Mouse (Mus musculus) adrenal gland, postnatal 14 days (tissue): ENCODE measurements around the gene Mlkl. TPM values are rescaled to one million over a fixed set of nuclear protein-coding genes. Genes with fewer than 3 reads are reported as not detected.
A peak's percentile ranks its signal among the peaks of the same experiment; 100 is the strongest.

Experiments
- DNase-seq: peaks from one replicate; pipeline ENCODE4 v3.0.0; 2021; ENCODE audit warnings: mixed read lengths
- long read RNA-seq, 2 experiments: library from polyadenylated mRNA; stranded (forward); transcript quantifications; one replicate each; pipeline ENCODE4 v2.0.0; 2021
- total RNA-seq: library from RNA; stranded (reverse); gene quantifications from 2 replicates; pipeline ENCODE4 v1.2.3, GENCODE M21; 2021

Mlkl gene
- total RNA-seq: 14.0 and 19.1 TPM in 2 replicates
- long read RNA-seq, experiment 1, transcript Mlkl-202 (11 exons, 1,976 nt): major isoform, 12 of 14 reads
- long read RNA-seq, experiment 1, partial matches to known transcripts: 0 of 14 reads
- long read RNA-seq, experiment 1, other reads (novel, unspliced or antisense): 1 of 14 reads
- long read RNA-seq, experiment 2, transcript Mlkl-202 (11 exons, 1,976 nt): major isoform, 7 of 15 reads
- long read RNA-seq, experiment 2, partial matches to known transcripts: 3 of 15 reads
- long read RNA-seq, experiment 2, other reads (novel, unspliced or antisense): 5 of 15 reads

DNA sequence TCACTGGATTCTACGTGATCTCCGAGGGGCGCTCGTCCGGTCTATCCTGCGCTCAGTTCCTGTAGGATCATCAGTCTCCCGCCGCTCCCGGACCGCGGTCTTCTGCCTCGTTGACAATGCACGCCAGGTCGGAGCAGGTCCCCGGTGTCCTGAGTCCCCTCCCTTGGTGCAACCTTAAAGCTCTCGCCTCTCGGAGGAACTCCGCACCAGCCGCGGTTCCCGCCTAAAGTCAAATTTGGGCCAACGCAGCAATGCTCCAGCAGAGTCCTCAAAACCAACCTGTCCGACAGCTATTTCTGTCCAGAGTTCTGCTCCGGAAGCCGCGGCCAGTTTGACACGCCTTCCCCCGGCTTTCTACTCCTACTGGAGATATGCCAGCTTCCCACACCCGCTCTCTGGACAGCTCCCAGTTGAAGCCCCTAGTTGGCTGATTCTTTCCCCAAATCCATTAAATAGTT, at the start of gene Mlkl:
Mlkl (minus strand) TSS at position 288 of the 458 bp plus-strand sequence.
- DNase-seq: peak; percentile 83

DNA sequence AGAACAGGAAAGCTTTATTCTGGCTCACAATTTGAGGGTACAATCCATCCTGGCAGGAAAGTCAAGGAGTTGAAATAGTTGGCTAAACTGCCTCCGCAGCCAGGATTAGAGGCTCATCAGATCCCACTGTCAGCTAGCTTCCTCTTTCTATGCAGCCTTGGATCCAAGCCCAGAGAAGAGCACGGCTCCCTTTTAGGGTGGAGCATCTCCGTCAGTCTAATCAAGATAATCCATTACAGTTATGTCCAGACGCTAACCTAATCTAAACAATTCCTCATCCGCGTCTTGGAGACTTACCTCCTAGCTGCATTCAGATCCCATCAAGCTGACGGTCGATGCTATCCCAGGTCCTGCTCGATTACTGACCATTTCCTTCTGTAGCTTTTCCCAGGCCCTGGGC, 47.9 kb upstream of the Mlkl start:
- DNase-seq: peak; percentile 7

DNA sequence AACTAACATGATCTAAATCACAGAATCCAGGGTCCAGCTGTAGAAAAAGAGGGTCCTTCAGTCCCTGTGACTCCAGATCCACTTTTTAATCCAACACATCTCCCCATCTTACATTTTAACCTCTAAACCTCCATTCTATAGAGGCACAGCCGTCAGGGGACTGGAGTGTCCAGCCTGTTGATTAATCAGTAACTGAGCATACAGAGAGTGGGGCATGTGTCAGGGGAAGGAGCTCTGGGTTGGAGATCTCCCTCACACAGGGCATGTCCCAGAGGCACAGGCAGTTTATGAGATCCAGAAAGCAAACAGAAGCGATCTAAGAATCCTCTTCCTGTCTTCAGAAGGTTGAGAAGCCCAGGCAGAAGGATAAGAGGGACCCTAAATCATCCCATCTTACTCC, 46.7 kb upstream of the Mlkl start:
- no peak for DNase-seq

DNA sequence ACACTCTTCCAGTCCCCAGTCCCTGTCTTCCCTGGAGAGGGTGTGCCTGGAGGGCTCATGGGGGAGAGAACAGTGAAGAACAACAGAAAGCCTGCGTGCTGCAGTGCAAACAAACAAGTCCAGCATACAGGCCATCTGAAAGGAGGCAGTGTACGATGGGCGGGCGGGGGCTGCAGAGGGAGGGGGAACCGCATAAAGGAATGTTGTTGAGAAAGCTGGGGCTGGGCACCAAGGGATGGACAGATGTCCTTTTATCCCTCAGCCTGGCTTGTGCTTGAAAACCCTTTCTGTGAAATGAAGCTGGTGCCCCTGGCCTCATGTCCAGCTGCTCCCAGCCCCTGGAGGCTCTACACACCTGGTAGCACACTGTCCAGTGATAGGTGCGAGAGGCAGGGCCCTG, 37.2 kb upstream of the Mlkl start:
- no peak for DNase-seq

DNA sequence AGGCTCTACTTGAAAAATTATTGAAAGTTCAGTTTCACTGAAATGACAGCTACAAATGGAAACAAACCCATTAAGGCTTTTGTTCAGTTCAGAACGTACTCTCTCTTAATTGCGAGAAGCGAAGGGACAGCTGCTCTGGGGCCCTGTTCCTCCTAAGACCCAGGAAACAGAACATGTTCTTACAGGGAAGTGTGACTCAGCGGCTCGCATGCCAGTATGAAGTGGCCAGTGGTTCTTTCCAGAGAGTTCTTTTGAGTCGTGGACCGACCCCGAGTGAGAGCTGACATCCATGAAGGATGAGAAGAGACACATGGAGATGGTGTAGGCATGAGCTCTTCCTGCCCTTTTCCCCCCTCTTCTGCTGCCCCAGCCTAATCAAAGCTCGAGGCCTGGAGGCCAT, 31.7 kb upstream of the Mlkl start:
- no peak for DNase-seq

DNA sequence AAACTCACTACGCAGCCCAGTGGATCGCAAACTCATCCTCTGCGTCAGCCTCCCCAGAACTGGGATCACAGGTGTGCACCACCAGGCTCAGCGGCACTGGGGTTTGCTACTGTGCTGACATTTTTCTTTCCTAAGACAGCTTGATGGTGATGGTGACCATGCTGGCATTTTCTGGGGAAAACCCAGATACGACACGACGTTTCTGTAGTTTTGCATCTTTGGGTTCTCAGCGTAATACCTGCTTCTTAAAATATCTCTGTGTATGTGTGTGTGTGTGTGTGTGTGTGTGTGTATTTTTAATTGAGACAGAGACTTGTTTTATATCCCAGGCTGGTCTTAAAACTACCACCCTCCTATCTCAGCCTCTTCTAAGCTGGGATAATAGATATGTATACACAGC, 29.4 kb upstream of the Mlkl start:
- no peak for DNase-seq

DNA sequence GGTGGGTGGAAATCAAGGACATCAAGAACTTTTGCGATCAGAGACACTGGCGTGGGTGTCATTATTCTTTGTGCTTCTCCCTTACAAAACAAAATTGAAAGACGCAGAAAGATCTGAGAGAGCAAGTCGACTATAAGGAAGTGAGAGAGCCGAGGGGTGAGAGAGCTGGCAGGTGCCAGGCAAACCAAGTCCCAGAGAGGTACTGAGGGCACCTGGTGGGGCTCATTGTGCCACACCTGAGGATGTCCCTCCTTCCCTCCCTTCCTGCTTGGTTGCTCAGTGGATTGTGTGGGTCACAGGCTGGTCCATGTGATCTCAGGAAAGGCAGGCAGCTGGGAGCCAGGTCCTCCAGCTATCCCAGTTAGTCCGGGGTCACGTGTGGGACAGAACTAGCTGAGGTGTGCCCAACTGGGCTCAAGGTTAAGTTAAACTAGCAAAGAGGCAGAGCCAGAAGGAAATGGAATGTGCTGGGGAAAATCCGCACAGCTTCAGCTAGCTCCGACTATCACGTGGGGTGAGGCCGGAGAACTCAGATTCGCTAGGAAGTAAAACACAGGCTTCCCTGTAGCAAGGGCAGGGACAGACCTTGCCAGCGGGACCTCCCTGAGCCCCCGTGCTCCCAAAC, 28.7 kb upstream of the Mlkl start:
- peak; percentile 61 for DNase-seq

DNA sequence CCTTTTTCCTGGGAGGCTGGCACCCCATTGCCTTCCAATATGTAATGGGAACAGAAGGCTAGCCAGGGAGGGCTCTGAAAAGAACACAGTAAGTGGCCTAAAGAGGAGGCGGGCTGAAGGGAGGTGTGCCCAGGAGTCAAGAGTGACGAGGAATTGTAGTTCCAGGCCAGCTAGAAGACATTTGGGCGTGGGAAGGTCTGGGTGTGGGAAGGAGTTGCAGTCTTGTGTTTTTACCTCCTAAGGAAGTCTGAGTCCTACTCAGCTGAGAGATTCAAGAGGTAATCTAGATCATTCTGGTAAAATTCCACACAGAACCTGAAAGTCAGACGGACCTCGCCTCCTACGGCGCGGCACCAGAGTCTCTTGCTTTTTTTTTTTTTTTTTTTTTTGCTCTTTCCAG, 25.5 kb upstream of the Mlkl start:
- DNase-seq: no peak

DNA sequence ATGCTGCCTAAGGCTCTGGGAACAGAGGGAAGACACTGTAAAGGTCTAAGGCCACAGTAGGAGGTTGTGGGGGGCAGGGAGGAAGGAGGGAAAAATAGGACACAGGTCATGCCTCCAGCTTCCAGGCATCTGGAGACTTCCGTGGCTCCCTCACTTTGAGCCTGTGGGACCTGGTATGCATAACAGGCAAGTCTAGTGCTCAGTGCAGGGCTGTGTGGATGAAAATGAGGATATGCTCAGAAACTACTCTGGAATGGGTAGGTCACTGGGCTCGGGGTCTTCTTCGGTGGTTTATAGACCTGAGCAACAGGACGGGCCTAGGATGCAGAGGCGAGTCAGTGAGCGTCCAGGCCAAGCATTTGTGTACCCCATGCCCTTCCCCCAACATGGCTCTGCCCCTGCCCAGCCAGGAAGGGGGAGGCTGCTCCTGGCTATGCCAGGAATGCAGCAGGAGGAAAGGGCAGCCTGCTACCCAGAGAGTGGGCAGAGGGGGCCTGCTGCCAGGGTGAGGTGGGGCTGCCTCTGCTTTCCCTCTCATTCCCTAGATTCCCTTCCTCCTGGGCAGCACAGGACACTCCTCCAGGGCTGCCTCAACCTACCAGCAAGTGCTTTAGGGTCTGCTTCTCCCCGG, 22.7 kb upstream of the Mlkl start:
- no peak for DNase-seq

DNA sequence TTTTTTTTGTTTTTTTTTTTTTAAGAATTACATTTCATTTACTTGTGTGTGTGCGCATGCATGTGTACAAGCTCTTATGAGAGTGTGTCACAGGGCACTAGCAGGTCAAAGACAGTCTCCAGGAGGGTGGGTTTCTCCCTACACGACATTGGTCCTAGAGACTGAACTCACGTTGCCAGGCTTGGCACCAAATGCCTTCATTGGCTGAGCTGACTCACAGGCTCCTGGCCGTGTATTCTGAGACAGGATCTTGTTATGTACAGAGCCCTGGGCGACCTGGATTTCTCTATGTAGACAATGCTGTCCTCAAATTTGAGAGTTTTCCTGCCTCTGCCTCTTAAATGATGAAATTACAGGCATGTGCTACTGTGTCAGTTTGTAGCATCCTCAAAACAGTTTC, 22.0 kb upstream of the Mlkl start:
- no peak for DNase-seq

DNA sequence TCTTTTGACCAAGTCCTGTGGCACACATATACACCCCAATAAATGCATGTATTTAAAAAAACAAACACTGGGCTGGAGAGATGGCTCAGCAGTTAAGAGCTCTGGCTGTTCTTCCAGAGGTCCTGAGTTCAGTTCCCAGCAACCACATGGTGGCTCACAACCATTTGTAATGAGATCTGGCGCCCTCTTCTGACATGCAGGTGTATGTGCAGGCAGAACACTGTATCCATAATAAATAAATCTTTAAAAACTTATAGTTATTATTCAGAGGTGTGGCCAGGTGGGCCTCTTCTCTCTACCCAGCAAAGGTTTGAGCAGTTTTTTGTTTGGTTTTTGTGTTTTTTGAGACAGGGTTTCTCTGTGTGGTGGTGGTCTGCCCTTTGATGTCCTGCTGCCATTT, 20.9 kb upstream of the Mlkl start:
- DNase-seq: no peak

DNA sequence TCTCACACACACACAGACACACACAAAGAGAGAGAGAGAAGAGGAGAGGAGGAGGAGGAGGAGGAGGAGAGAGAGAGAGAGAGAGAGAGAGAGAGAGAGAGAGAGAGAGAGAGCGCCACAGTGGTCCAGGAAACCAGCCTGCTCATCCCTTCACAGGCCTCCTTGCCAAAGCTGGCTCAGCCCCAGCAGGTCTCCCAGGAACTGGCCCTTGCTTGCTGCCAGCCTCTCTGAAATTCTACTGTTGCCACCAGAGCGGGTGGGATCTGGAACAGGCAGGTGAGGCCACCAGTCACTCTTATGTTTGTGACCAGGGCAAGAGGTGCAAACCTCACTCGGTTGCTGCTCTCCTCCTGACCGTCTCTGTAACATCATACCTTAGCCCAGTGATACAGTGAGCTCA, 19.5 kb upstream of the Mlkl start:
- no peak for DNase-seq

DNA sequence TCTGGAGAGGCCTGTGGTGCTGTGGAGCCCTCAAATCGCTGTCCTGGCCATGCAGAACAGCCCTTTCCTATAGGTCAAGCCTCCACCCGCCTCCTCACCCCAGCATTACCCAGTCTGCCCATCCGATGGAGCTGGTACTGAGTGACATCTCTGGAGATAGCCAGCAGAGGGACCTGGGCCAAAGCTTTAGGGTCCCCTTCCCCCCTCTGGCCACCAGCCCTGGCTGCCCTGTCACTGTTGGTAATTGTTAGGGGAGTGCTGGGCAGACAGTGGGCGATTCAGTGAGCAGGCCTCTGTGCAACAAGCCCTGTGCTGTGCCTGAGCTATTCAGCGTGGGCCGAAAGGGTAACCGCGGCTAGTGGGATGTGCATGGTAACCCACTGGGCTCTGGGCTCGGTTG, 15.5 kb upstream of the Mlkl start:
- no peak for DNase-seq

DNA sequence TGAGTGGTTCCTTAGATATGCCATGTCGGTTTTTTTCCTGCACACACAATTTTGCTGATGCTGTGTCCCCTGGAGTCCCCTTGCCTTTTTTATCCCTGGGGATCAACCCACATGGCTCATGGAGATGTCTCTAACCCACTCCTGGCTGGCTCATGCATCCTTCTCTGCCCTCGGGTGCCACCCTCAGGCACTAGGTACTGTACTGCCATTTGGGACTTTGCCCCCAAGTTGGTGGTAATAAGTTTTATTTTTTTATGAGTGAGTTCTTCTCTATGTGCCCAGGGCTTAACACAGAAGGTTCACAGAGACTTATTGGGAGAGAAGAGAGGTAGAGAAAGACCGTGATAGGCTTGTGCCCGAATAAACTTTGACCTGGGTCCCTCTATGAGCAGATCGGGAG, 14.3 kb upstream of the Mlkl start:
- no peak for DNase-seq

DNA sequence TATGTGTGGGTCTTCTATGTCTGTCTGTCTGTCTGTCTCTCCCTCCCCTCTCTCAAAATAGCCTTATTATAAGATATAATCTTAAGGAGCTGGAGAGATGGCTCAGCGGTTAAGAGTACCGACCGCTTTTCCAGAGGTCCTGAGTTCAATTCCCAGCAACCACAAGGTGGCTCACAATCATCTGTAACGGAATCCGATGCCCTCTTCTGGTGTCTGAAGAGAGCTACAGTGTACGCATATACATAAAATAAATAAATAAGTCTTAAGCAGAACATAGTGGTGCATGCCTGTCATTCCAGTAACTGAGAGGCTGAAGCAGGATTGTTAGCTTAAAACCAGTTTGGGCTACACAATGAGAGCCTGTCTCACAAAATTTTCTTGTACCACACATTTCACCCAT, 12.6 kb upstream of the Mlkl start:
- DNase-seq: no peak

DNA sequence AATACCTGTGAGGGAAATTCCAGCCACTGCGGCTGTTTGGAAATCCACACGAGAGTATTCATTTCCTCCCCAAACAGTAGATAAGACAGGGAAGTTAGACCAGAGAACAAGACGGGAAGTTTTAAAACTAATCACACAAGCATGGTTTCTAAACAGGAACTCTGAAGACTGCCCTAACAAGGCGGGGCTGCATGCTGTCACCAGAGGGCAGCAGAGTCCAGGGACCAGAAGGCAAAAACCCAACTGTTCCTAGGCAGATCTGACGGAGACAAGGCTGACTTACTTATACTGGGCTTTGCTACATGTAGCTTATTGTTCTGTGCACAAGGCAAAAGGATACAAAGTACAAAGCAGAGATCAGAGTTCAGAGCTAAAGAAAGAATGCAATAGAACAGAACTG, 5.2 kb upstream of the Mlkl start:
- peak; percentile 91 for DNase-seq

DNA sequence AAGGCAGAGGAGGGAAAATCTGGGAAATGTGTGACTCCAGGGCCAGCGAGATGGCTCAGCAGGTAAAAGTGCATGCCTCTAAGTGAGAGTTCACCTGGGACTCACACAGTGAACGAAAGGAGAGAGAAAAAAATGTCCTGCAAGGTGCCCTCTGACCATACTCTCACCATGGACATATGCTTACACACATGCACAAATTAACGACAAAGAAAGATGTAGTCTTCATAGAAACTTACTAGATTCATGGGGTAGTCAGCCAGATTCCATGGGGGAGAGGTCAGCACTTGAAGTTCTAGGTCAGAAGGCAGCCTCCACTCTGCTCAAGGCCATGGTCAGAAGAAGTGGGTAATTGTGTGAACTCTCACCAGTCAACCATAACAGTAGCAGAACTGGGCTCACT, 2.2 kb upstream of the Mlkl start:
- no peak for DNase-seq

DNA sequence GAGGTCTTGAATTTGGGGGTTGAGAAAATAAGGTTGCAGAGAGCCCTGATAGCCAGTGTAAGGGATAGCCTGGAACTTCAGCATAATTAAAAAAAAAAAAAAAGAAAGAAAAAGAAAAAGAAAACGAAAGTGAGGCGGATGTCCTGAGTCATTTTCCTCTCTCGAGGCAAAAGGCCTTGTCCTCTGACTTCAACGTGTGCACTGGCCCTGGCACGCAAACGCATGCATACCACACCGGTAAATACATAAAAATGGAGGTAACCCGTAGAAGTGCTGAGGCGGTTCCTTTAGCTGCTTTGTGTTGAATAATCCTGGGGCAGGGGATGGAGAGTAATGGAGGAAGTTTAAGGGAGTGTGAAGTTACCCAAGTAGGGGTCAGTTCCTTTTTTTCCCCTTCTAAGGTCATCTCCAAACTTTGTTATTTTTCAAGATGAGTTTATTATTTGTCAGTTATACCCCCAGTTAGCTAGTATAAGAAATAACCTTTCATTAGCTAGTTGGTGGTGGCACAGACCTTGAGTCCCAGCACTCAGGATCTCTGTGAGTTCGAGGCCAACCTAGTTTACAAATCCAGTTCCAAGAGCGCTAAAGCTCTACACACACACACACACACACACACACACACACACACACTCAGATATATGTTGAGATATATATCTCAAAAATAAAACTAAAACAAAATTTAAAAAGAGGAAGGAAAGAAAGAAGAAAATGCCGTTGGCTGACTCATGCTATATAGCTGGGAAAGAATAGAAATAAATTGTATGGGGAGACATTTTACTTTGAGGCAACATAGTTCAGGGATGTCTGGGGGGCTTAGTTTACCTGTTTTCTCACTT, 612 bp upstream of the Mlkl start:
- DNase-seq: peak; percentile 53

DNA sequence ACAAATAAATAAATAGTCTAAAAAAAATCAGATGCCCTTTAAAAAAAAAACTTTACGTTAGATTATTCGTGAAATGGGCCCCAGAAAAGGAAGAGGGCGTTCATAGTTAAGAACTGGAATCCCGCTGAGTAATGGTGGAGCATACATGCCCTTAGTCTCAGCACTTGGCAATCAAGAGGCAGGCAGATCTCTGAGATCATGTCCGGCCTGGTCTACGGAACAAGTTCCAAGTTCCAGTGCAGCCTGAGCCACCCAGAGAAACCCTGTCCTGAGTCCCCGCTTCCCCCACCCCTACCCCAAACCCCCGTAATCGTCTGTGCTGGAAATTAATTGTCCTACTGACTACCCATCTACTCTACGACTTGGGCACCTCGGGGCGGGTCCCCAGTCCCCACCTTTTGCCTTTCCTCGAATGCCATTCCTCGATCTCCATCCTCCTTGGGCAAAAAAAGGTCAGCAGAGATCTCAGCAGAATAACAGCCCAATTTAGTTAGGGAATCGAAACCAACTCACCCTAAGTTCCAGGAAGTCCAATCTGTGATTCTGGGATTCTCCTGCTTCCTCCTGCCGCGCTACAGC, 577 bp downstream of the Mlkl start:
- DNase-seq: peak; percentile 33

DNA sequence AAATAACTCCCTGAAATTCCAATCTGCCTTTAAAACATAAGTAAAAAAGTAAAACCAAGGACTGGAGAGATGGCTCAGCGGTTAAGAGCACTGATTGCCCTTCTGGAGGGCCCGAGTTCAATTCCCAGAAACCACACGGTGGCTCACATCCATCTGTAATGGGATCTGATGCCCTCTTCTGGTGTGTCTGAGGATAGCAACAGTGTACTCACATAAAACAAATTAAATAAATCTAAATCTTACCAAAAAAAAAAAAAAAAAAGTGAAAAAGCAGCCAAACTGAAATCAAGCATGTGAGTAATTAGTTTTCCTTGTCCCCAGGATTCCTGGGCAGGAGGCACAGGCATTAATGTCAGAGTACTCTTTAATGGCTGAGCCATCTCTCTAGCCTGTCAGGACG, 1.3 kb downstream of the Mlkl start:
- no peak for DNase-seq

DNA sequence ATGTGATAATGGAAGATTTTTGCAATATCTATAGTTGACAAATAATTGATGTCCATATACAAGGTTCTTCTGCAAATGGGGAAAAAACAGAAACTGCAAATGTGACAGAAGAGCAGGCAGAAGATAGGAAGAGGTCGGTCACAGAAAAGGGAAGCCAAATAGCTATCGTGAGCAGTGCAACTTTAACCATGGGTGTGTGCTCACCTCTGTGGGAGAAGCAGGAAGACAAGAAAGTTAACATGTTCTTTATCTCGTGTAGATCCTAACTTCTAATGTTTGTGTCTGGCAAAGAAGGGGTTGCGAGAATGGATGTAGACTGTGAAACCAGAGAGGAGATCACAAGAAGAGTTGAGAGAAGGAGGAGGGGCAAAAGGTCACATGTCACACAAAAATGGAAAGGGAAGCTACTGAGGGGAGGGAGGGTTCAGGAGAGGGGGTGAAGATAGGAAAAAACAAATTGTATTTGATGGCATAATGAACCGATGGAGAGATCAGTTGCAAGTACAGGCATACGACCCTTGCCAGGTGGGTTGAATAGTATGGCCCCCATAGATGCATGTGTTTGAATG, 12.7 kb downstream of the Mlkl start:
- no peak for DNase-seq

DNA sequence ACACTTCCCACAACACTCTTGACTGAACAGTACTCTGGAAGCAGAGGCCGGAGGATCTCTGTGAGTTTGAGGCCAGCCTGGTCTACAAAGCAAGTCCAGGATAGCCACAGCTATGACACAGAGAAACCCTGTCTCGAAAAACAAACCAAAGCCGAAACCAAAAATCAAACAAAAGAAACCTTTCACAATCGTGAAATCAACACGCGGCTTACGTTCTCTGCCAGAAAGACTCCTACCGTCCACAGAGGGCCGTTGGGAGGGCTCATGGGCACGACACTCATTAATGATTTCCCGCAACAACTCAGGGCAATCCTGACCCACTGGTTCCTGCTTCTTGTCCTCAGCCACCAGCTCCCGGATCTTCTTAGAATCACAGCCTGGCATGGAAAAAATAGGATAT, 23.2 kb downstream of the Mlkl start:
- no peak for DNase-seq
